Mouse (Mus musculus) testis, adult 2 months (tissue): Measurements from ENCODE around the gene Fgfr1op2. TPM values are rescaled to one million over a fixed set of nuclear protein-coding genes. Genes with fewer than 3 reads are reported as not detected.

Source experiments
- H3K27ac ChIP-seq: fragments of 200-500 bp; 2 replicates; pipeline ENCODE4 v1.5.1; 2012; ENCODE audit warnings: low read depth, low read length; ENCODE audit not compliant: control insufficient read depth, insufficient read depth
- H3K27me3 ChIP-seq: fragments of 200-500 bp; 2 replicates; pipeline ENCODE4 v1.6.1; 2012; ENCODE audit warnings: mild to moderate bottlenecking, low read length, moderate library complexity; ENCODE audit not compliant: control insufficient read depth, insufficient read depth
- H3K36me3 ChIP-seq: fragments of 200-500 bp; 2 replicates; pipeline ENCODE4 v1.6.1; 2012; ENCODE audit warnings: mild to moderate bottlenecking, low read length; ENCODE audit not compliant: control insufficient read depth, insufficient read depth
- H3K4me1 ChIP-seq: fragments of 200-500 bp; 2 replicates; pipeline ENCODE4 v1.6.1; 2012; ENCODE audit warnings: low read length; ENCODE audit not compliant: control insufficient read depth, insufficient read depth
- H3K4me3 ChIP-seq: fragments of 200-500 bp; 2 replicates; pipeline ENCODE4 v1.5.1; 2012; ENCODE audit warnings: low read depth, mild to moderate bottlenecking, low read length, moderate library complexity, mixed read lengths; ENCODE audit not compliant: control insufficient read depth
- CTCF ChIP-seq: fragments of 200-500 bp; IDR thresholded peaks from 2 replicates; pipeline ENCODE4 v1.5.1; 2012; ENCODE audit warnings: low read depth, mild to moderate bottlenecking, inconsistent platforms, low read length, moderate library complexity; ENCODE audit not compliant: control insufficient read depth, insufficient read depth, insufficient replicate concordance
- POLR2A ChIP-seq: fragments of 200-500 bp; IDR thresholded peaks from 2 replicates; pipeline ENCODE4 v1.6.1; 2012; ENCODE audit warnings: low read depth, mild to moderate bottlenecking, inconsistent platforms, low read length, moderate library complexity; ENCODE audit not compliant: control insufficient read depth
- polyA plus RNA-seq: library from polyadenylated mRNA; depleted of rRNA; stranded (reverse); fragments of >200 nt; gene quantifications from 2 replicates; pipeline ENCODE4 v1.2.3, GENCODE M21; 2012

Gene Fgfr1op2
- polyA plus RNA-seq, 1 experiment = 154 TPM

GRCm38 (mm10) chr6:146577310-146578109 is 507 bp downstream of the Fgfr1op2 start, which contains the start of gene Ints13:
Gene Ints13, minus strand, starts transcription at chr6:146577835.
- no peaks in the 10 kb centered on the region for H3K27me3 ChIP-seq
- peaks cover 3% of the 10 kb centered on the region for H3K4me1 ChIP-seq
- peak within 1 kb of the TSS; percentile 99 for H3K27ac ChIP-seq
- H3K4me3 ChIP-seq = peak within 1 kb of the TSS; percentile 97
- TF ChIP-seq POLR2A (peak; percentile 96), CTCF (0 out of 2 replicates have a peak, but pooled peaks have one; percentile 3)
- 0 out of 2 replicates have a peak, but pooled peaks cover 1% of the 10 kb centered on the region for H3K36me3 ChIP-seq

GRCm38 (mm10) chr6:146578111-146578531 is 1.1 kb downstream of the Fgfr1op2 start:
- H3K4me3 ChIP-seq = peak overlapping the region; percentile 97
- H3K4me1 ChIP-seq = peaks cover 3% of the 10 kb centered on the region
- H3K27me3 ChIP-seq = no peaks in the 10 kb centered on the region
- H3K27ac ChIP-seq = peak overlapping the region; percentile 95
- TF ChIP-seq POLR2A = no peak
- TF ChIP-seq CTCF = no peak
- H3K36me3 ChIP-seq = 0 out of 2 replicates have a peak, but pooled peaks cover 1% of the 10 kb centered on the region

GRCm38 (mm10) chr6:146578586-146578985 is 1.6 kb downstream of the Fgfr1op2 start:
- Histone ChIP-seq H3K4me1 (peaks cover 3% of the 10 kb centered on the region), H3K4me3 (peak overlapping the region; percentile 97), H3K36me3 (0 out of 2 replicates have a peak, but pooled peaks cover 1% of the 10 kb centered on the region), H3K27ac (peak overlapping the region; percentile 95), H3K27me3 (no peaks in the 10 kb centered on the region)
- TF ChIP-seq CTCF = no peak
- TF ChIP-seq POLR2A = no peak

GRCm38 (mm10) chr6:146580381-146580926 is 3.5 kb downstream of the Fgfr1op2 start:
- Histone ChIP-seq H3K4me1 (peaks cover 3% of the 10 kb centered on the region), H3K27ac (no peak overlapping the region), H3K36me3 (0 out of 2 replicates have a peak, but pooled peaks cover 1% of the 10 kb centered on the region), H3K27me3 (no peaks in the 10 kb centered on the region), H3K4me3 (no peak overlapping the region)
- TF ChIP-seq CTCF (no peak), POLR2A (no peak)

GRCm38 (mm10) chr6:146583366-146584046 is 6.5 kb downstream of the Fgfr1op2 start:
- no peak overlapping the region for H3K27ac ChIP-seq
- H3K4me3 ChIP-seq = no peak overlapping the region
- H3K27me3 ChIP-seq = no peaks in the 10 kb centered on the region

GRCm38 (mm10) chr6:146585134-146585533 is 8.1 kb downstream of the Fgfr1op2 start:
- Histone ChIP-seq H3K27ac (no peak overlapping the region), H3K27me3 (no peaks in the 10 kb centered on the region), H3K4me3 (no peak overlapping the region), H3K36me3 (peaks cover 5% of the 10 kb centered on the region; the same call in 1 of the 2 replicates), H3K4me1 (no peaks in the 10 kb centered on the region)
- TF ChIP-seq CTCF = no peak
- TF ChIP-seq POLR2A = no peak

More at GRCm38 (mm10) chr6:146583366-146584046, 6.5 kb downstream of the Fgfr1op2 start:
- TF ChIP-seq CTCF (no peak), POLR2A (no peak)
- Histone ChIP-seq H3K36me3 (peaks cover 2% of the 10 kb centered on the region; the same call in 1 of the 2 replicates), H3K4me1 (peaks cover 2% of the 10 kb centered on the region)
